Mouse (Mus musculus) urinary bladder, postnatal 0 days (tissue): ENCODE measurements around the gene Mkks. TPM values are rescaled to one million over a fixed set of nuclear protein-coding genes. Genes with fewer than 3 reads are reported as not detected.

ENCODE experiments used
- polyA plus RNA-seq: library from polyadenylated mRNA; unstranded; fragments of >200 nt; fragmentation: Nextera tagmentation; extraction: Ambion mirVana; gene quantifications from 2 replicates; pipeline ENCODE4 v1.2.1, GENCODE M21; 2015

Gene Mkks
- polyA plus RNA-seq, result 8.1 and 12.5 TPM in 2 replicates

GRCm38 (mm10) chr2:136891068-136891950 is at the start of gene Mkks, which contains the start of the genes Slx4ip and AL731706.1:
Gene Mkks (minus strand): TSS chr2:136891389.
Gene Slx4ip (plus strand): TSS chr2:136891218.
Gene AL731706.1 (minus strand): TSS chr2:136891389.

GRCm38 (mm10) chr2:136885579-136885978 is 5.6 kb downstream of the Mkks start, which contains the start of gene AL731706.2:
Gene AL731706.2 (minus strand): TSS chr2:136885679.

Other genes starting within 250 kb of the Mkks start
- 0.28 and 0.63 TPM in 2 replicates for gene Snap25, start 177.9 kb downstream of the Mkks start, polyA plus RNA-seq
- gene AL731706.2, start 5.7 kb downstream of the Mkks start, polyA plus RNA-seq, result 22.4 and 42.4 TPM in 2 replicates
- gene Slx4ip, start 171 bp downstream of the Mkks start, polyA plus RNA-seq, result 2.4 TPM in 2 replicates
- 24.1 and 24.2 TPM in 2 replicates for gene AL731706.1, start within 50 bp of the Mkks start, polyA plus RNA-seq
- gene Jag1, start 225.3 kb upstream of the Mkks start, polyA plus RNA-seq, result 8.9 and 9.2 TPM in 2 replicates